ENCODE assay signal across 8 mouse cellular contexts in genomic region chr4:109420138-109420795, GRCm38 (mm10). TPM values are rescaled to one million over a fixed set of nuclear protein-coding genes. Genes with fewer than 3 reads are reported as not detected.
A peak's percentile ranks its signal among the peaks of the same experiment; 100 is the strongest.
DNase-seq lines count a peak whose midpoint lies in the region; ATAC-seq and TF ChIP-seq lines count a peak whose summit lies in the region.

No protein-coding gene starts in this region.

- H3K79me2 ChIP-seq in CH12.LX (replicated peaks; ENCODE audit: control insufficient read depth, extremely low read depth, insufficient read depth, poor library complexity, severe bottlenecking): no peaks in the 10 kb centered on the region

- no peak overlapping the region for H3K27ac ChIP-seq in kidney, embryonic 14.5 days (ENCODE audit: low read depth, low read length)
- H3K27ac ChIP-seq in CH12.LX (ENCODE audit: insufficient read depth, low read depth): no peak overlapping the region

- H3K36me3 ChIP-seq in kidney, embryonic 14.5 days (ENCODE audit: control insufficient read depth, insufficient read depth, low read length): no peaks in the 10 kb centered on the region
- H3K36me3 ChIP-seq in CH12.LX (replicated peaks in 1 of 2; ENCODE audit: control insufficient read depth in 1 of 2, insufficient read depth in 1 of 2, low read length in 1 of 2): no peaks in the 10 kb centered on the region

- TF ChIP-seq CTCF in CH12.LX (conservative IDR thresholded peaks at IDR 0.05 in 1 of 2, IDR thresholded peaks at IDR 0.05 in 1 of 2; ENCODE audit: low read depth in 2 of 2, low read length in 2 of 2): peak; percentile 39 to 70; a peak in 3 of 4 replicates

- H3K27me3 ChIP-seq in kidney, embryonic 14.5 days (ENCODE audit: control insufficient read depth, insufficient read depth, low read length): no peaks in the 10 kb centered on the region
- H3K27me3 ChIP-seq in CH12.LX (replicated peaks): no peaks in the 10 kb centered on the region

- no peak for DNase-seq in kidney, adult 18-20 months
- DNase-seq in CH12.LX (ENCODE audit: extremely low read depth): peak; percentile 27
- no peak for DNase-seq in right cerebral cortex, adult 18-20 months
- no peak for DNase-seq in right cerebral cortex, postnatal 36 days (ENCODE audit: low spot score in 2 of 2)
- DNase-seq in cerebellum, postnatal 25 days: no peak

- H3K4me3 ChIP-seq in kidney, embryonic 14.5 days (ENCODE audit: low read length): no peak overlapping the region
- no peak overlapping the region for H3K4me3 ChIP-seq in CH12.LX (replicated peaks in 1 of 3; ENCODE audit: low read depth in 2 of 3, low read length in 2 of 3, poor library complexity in 1 of 3)

- no peaks in the 10 kb centered on the region; the same call in 1 of the 2 replicates for H3K4me1 ChIP-seq in kidney, embryonic 14.5 days (ENCODE audit: control insufficient read depth, insufficient read depth, low read length)
- H3K4me1 ChIP-seq in CH12.LX (ENCODE audit: control insufficient read depth in 1 of 2, insufficient read depth in 2 of 2): peaks cover 8 to 27% of the 10 kb centered on the region in 2 experiments

- dilution Hi-C loops in CH12.LX (cut with MboI; ENCODE audit: extremely low pct_ligation_motif_present, extremely low pct_unique_long_range_greater_than_20kb, low sequenced_read_pairs): no loop called here

- WGBS in kidney, embryonic 14.5 days: 62% methylated on average over 8 of the region's 8 CpGs

- no peak for TF ChIP-seq EP300 in CH12.LX (IDR thresholded peaks at IDR 0.05; ENCODE audit: low read length)

- no peak overlapping the region for H3K4me2 ChIP-seq in kidney, embryonic 14.5 days (replicated peaks; ENCODE audit: low read depth, low read length)
- no peak overlapping the region for H3K4me2 ChIP-seq in CH12.LX (ENCODE audit: insufficient read depth, low read depth, poor library complexity, severe bottlenecking)

- no peak overlapping the region for H3K9ac ChIP-seq in kidney, embryonic 14.5 days (ENCODE audit: low read depth, low read length)
- no peak overlapping the region for H3K9ac ChIP-seq in CH12.LX (ENCODE audit: insufficient read depth, low read depth)

- in situ Hi-C loops in CH12.LX (cut with MboI; ENCODE audit: low pct_ligation_motif_present, low pct_unique_long_range_greater_than_20kb, low sequenced_read_pairs): no loop called here

- no peak for TF ChIP-seq POLR2A in CH12.LX (IDR thresholded peaks at IDR 0.05; ENCODE audit: low read depth, low read length)

- no peaks in the 10 kb centered on the region for H3K9me3 ChIP-seq in kidney, embryonic 14.5 days (ENCODE audit: control insufficient read depth, low read length)
- H3K9me3 ChIP-seq in CH12.LX (replicated peaks; ENCODE audit: low read length): no peaks in the 10 kb centered on the region

- peak; percentile 55 for TF ChIP-seq RAD21 in CH12.LX (IDR thresholded peaks at IDR 0.05; ENCODE audit: low read depth, low read length)

- 0 out of 2 replicates have a peak, but pooled peaks have one; percentile 11 for ATAC-seq in kidney, embryonic 14.5 days (ENCODE audit: low FRiP score, low TSS enrichment)
- peak; percentile 61 for ATAC-seq in erythroblast, adult 5-6 weeks (replicated peaks; ENCODE audit: low FRiP score, poor library complexity, severe bottlenecking)
- peak; percentile 44; the same call in 1 of the 2 replicates for ATAC-seq in megakaryocyte-erythroid progenitor cell, adult 5-6 weeks (replicated peaks; ENCODE audit: low FRiP score, low TSS enrichment, poor library complexity, severe bottlenecking)

TF ChIP-seq in CH12.LX, 34 proteins besides CTCF, POLR2A, EP300 and RAD21:
- TF ChIP-seq PAX5 (IDR thresholded peaks at IDR 0.05; ENCODE audit: low read length): no peak
- TF ChIP-seq NELFE (IDR thresholded peaks at IDR 0.05; ENCODE audit: low read depth, low read length): no peak
- no peak for TF ChIP-seq MXI1 (IDR thresholded peaks at IDR 0.05; ENCODE audit: low read depth, low read length)
- TF ChIP-seq GABPA (IDR thresholded peaks at IDR 0.05; ENCODE audit: insufficient replicate concordance, low read depth, low read length): no peak
- peak; percentile 45 for TF ChIP-seq SMC3 (IDR thresholded peaks at IDR 0.05; ENCODE audit: low read depth, low read length)
- no peak for TF ChIP-seq USF2 (conservative IDR thresholded peaks at IDR 0.05; ENCODE audit: low read depth, low read length)

RNA-seq across cellular contexts. Expression of gene Ttc39a, which starts 13.8 kb away (rescaled TPM):
- 4.4 and 6.1 TPM in 2 replicates for polyA plus RNA-seq in kidney, embryonic 14.5 days (2014; fragmentation: Nextera tagmentation; extraction: Ambion mirVana)
- 0.29 and 0.30 TPM in 2 replicates for total RNA-seq in CH12.LX (2012; rRNA removed)
- 0.32 and 0.36 TPM in 2 replicates for total RNA-seq in CH12.LX (2014; rRNA removed)
- polyA plus RNA-seq in CH12.LX (2012; ENCODE audit: insufficient read length, low read depth): 0.64 and 0.90 TPM in 2 replicates
- total RNA-seq in erythroblast, adult 5-6 weeks (2015; ENCODE audit: low replicate concordance): 10.8 and 15.0 TPM in 2 replicates
- 16.7 and 17.4 TPM in 2 replicates for total RNA-seq in erythroblast, adult 5-6 weeks (2017; ENCODE audit: low replicate concordance)
- 3.3 and 5.1 TPM in 2 replicates for total RNA-seq in megakaryocyte-erythroid progenitor cell, adult 5-6 weeks (2014; fragmentation: Nextera tagmentation)
- total RNA-seq in megakaryocyte-erythroid progenitor cell, adult 5-6 weeks (2017): 2.0 and 2.6 TPM in 2 replicates

Comparison
In these comparisons a context has a peak if more than half of its experiments do, and no peak if none do; other contexts are left out.
1. ATAC-seq: peak in every context shown above with its lines; median percentile 61 in erythroblast, adult 5-6 weeks; 44 in megakaryocyte-erythroid progenitor cell, adult 5-6 weeks; 11 in kidney, embryonic 14.5 days.